Mouse (Mus musculus) bone marrow, adult 2 months (tissue): ENCODE data around the gene Lrrc4c. TPM values are rescaled to one million over a fixed set of nuclear protein-coding genes. Genes with fewer than 3 reads are reported as not detected.

Experiments used
- H3K27ac ChIP-seq: fragments of 200-500 bp; 2 replicates; pipeline ENCODE4 v1.5.1; 2012; ENCODE audit warnings: low read depth, mild to moderate bottlenecking, control low read depth, inconsistent platforms, low read length; ENCODE audit not compliant: control insufficient read depth, poor library complexity, insufficient read depth
- H3K4me1 ChIP-seq: fragments of 200-500 bp; 2 replicates; pipeline ENCODE4 v1.6.1; 2011; ENCODE audit warnings: low read length; ENCODE audit not compliant: control insufficient read depth, insufficient read depth
- H3K4me3 ChIP-seq: fragments of 200-500 bp; replicated peaks from 2 replicates; pipeline ENCODE3; 2011; ENCODE audit warnings: mild to moderate bottlenecking, low read depth, low read length, control low read depth; ENCODE audit not compliant: control insufficient read depth
- CTCF ChIP-seq: fragments of 200-500 bp; IDR thresholded peaks from 2 replicates; pipeline ENCODE4 v1.5.1; 2011; ENCODE audit warnings: low read length, control low read depth; ENCODE audit not compliant: control insufficient read depth, insufficient read depth
- POLR2A ChIP-seq: fragments of 200-500 bp; IDR thresholded peaks from 2 replicates; pipeline ENCODE4 v1.6.1; 2011; ENCODE audit warnings: low read depth, mild to moderate bottlenecking, control low read depth, low read length, borderline replicate concordance; ENCODE audit not compliant: control insufficient read depth
- WGBS: fragments of 180-500 bp; shearing (Covaris S2); methylation state at CpG from one replicate; pipeline ENCODE4 v1.1.7; 2018; 5-methylcytosine and 5-hydroxymethylcytosine counted together
- polyA plus RNA-seq: library from polyadenylated mRNA; stranded (reverse); fragments of >200 nt; gene quantifications from 2 replicates; pipeline ENCODE4 v1.2.4, GENCODE M21; 2011; ENCODE audit warnings: low replicate concordance; ENCODE audit not compliant: missing spikeins, insufficient read depth, insufficient read length

The Lrrc4c gene
- polyA plus RNA-seq, 1 experiment = not detected

DNA sequence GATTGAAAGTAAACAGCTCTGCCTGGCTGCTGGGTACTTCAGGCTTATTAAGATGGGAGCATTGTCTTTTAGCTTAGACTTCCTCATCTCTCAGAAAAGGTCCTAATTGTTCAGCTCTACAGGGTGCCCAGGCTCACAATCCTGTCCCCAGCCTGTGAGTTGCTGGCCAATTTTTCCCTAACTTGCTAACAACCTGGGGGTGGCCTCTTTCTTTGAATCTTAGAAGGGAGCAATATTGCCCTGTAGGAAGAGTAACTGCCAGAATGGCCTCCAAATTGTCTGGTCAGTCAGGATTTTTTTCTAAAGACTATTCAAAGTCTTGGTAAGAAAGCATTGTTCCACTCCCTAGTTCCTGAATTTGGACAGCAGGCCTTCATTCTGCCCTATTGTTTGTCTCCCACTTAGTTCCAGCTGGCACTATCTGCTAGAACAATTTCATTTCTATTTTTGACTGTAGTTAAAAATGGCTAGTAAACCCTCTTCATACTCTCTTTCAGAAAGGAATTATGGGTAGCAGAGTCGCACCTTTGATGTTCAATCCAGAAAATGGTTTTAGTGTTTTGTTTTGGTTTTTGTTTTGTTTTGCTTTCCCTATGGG, 262.3 kb downstream of the Lrrc4c start:
- no peak overlapping the region for H3K4me3 ChIP-seq
- H3K4me1 ChIP-seq = no peaks in the 10 kb centered on the region
- H3K27ac ChIP-seq = no peak overlapping the region
- TF ChIP-seq CTCF = no peak
- TF ChIP-seq POLR2A = no peak
- WGBS = 72% methylated on average over 1 of the region's 1 CpGs

DNA sequence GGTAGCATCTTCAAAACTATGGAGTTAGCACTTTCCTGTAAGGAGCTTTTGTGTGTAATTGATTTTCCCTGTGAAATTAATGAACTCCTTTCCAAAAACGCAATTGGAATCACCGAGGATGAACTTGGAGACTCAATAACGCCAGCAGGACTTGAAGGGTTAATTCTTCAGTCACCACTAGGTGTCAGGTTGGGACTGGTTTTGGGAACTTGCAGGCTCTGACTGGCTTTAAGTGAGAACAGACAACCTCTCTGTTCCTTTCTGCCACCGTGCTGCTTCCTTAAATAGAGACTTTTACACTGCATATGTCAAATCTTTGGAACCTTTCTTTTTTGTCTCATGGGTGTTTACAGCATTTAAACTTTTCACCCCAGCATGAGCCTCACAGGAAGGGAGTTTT, 267.7 kb downstream of the Lrrc4c start:
- no peak for TF ChIP-seq CTCF
- TF ChIP-seq POLR2A = no peak
- 9% methylated on average over 4 of the region's 4 CpGs for WGBS
- H3K4me3 ChIP-seq = no peak overlapping the region
- H3K27ac ChIP-seq = no peak overlapping the region
- H3K4me1 ChIP-seq = no peaks in the 10 kb centered on the region

DNA sequence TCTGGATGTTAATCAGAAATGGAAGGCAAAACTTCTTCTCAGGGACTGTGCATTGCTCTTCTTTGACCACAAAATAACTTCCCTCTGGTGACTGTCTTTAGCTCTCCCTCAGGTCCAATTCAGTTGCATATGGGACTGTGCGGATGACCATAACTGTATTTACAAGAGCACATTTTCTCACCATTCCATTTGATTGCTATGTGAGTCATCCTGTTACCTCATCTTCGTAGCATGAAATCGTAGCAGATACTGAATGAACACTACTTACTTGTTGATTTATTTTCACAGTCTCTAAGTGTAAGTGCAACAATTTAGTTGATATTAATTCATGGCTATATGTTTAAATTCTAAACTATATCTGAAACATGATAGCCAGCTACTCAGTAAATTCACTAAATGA, 286.8 kb downstream of the Lrrc4c start:
- TF ChIP-seq POLR2A = no peak
- TF ChIP-seq CTCF = no peak
- H3K27ac ChIP-seq = no peak overlapping the region
- H3K4me3 ChIP-seq = no peak overlapping the region
- 85% methylated on average over 3 of the region's 3 CpGs for WGBS
- no peaks in the 10 kb centered on the region for H3K4me1 ChIP-seq

DNA sequence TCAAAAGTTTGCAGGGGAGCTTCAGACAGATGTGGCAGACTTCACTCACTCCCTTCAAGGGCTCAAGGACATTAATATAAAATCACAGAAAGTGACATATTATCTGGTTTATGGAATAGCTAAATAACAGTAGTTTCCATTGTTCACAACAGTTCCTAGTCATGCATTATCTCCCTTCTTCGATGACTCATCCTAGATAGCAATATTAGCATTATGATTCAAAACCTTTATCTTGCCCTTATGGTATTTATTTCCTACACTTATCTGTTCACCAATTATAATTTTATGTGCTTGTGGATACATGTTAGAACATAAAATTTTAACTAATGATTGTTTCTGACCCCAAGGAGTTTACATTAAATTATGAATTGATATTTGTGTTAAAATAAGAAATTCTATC, 296.2 kb downstream of the Lrrc4c start:
- Histone ChIP-seq H3K4me3 (no peak overlapping the region), H3K27ac (no peak overlapping the region), H3K4me1 (no peaks in the 10 kb centered on the region)
- WGBS = 81% methylated on average over 1 of the region's 1 CpGs
- no peak for TF ChIP-seq CTCF
- TF ChIP-seq POLR2A = no peak

DNA sequence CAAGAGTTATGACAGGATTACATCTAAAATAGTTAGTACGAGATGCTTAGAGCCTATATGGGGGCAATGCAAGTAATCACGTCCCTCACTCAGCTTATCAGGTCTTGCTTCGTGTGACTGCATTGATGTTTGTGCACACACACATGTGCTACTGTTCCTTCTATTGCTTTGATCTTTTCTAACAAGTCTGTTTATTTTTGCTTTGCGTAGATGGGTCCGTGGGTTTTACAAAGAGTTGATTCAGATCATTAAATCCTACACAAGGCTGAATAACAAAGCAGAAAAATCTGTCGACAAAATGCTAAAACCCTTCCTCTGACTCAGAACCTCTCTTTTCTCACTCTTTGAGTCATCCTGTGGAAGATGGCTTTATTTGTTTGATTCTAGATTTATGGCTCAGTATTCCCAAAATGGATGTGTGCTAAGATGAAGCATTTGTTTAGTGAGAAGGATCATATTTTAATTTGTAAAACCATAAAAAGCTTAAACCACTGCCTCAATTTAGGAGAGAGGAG, 300.8 kb downstream of the Lrrc4c start:
- 72% methylated on average over 6 of the region's 6 CpGs for WGBS
- Histone ChIP-seq H3K4me3 (no peak overlapping the region), H3K4me1 (no peaks in the 10 kb centered on the region), H3K27ac (no peak overlapping the region)
- TF ChIP-seq POLR2A = no peak
- no peak for TF ChIP-seq CTCF

DNA sequence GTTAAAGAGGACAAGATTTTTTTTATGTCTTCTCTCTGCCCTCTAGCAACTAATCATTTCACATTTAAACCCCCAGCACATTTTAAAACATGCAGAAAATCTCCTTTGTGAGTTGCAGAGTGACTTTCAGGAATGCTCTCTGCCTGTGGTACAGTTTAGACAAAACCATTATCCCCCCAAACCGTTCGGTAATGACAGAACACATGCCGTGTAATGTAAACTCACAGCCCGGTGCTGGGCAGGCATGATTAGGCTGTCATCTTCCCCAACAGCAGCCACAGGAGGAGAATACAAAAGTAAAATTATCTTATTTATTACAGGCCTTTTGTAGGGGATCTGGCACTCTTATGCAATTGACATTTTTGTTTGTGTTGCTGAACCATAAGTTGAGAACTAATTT, 349.1 kb downstream of the Lrrc4c start:
- no peak overlapping the region for H3K27ac ChIP-seq
- no peak overlapping the region for H3K4me3 ChIP-seq
- H3K4me1 ChIP-seq = no peaks in the 10 kb centered on the region
- TF ChIP-seq POLR2A (no peak), CTCF (no peak)
- WGBS = 79% methylated on average over 4 of the region's 4 CpGs

DNA sequence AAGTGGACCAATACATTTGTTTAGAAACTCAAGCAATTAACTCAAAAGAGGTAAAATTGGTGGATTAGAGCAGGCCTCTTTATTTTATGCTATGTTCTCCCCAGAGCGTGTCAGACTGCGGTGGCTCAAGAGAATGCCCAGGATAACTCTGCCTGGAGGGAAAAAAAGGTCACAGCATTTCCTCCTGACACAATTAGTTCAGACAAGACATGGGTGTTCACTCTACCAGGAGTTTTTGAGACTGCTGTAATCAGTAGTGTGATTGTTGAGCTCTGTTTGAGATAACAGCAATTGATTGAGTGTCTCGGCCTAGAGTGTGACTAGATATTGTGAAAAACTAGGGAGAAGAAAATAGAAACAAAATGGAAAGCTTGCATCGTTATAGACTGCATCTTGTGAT, 363.8 kb downstream of the Lrrc4c start:
- TF ChIP-seq CTCF (no peak), POLR2A (no peak)
- Histone ChIP-seq H3K4me1 (no peaks in the 10 kb centered on the region), H3K27ac (no peak overlapping the region), H3K4me3 (no peak overlapping the region)
- 75% methylated on average over 4 of the region's 4 CpGs for WGBS

DNA sequence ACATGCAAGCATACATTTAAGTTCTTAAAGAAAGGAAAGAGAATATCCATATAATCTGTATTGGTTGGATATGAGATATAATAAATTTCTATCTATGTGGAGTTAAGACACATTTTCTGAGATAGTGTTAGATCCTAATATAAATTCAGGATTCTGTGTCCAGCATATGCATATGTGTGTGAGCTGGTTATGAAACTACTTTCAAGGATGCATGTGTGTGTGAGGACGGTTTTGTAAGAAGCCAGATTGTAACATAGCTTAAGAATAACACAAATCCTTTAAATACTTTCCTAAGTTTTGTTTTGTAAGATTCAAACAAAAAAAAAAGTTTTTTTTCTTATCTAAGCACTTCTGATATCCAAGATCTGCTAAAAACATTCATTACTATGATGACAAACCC, 367.4 kb downstream of the Lrrc4c start:
- no peak overlapping the region for H3K27ac ChIP-seq
- 57% methylated on average over 1 of the region's 1 CpGs for WGBS
- H3K4me1 ChIP-seq = no peaks in the 10 kb centered on the region
- TF ChIP-seq POLR2A (no peak), CTCF (no peak)
- H3K4me3 ChIP-seq = no peak overlapping the region

DNA sequence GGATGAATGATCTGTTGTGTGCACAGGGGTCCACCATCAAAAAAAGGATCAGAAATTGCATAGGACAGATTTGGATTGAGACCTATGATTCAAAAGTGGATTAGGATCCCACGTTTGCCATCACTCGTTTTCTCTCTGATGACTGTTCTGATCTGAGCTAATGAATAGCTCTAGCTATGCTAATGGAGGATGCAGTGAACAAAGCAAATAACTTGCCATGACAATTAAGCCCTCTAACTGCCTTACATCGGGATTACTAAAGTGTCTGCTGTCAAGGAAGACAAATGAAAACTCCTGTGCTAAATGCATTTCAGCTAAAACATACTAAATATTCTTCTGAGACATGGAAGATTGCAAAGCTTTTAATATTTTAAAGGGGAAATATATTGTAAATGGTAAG, 387.0 kb downstream of the Lrrc4c start:
- Histone ChIP-seq H3K27ac (no peak overlapping the region), H3K4me1 (no peaks in the 10 kb centered on the region), H3K4me3 (no peak overlapping the region)
- WGBS = 43% methylated on average over 3 of the region's 3 CpGs
- TF ChIP-seq CTCF = no peak
- TF ChIP-seq POLR2A = no peak
